Mouse (Mus musculus): ENCODE results near the gene Mrpl43. TPM values are rescaled to one million over a fixed set of nuclear protein-coding genes. Genes with fewer than 3 reads are reported as not detected.

The Mrpl43 gene
- total RNA-seq, 2 experiments from 2014 or later, result 50.0 to 58.3 TPM

DNA sequence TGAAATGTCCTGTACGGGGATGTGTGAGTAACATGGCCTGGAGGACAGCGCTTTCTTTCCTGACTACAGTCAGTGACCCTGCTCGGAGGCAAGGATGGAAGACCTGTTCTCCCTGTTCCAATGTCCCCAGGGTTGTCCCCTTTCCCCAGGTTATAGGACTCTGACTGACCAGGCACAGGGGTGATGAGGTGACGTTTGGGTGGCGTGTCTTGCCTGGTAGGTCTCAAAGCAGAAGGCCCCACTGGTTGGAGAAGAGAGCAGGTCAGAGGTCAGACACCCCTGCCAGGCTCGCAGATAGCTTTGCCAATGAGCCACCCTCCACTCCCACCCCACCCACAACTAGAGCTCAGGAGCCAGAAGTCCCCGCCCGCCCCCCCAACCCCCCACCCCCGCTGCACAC is 23.3 kb upstream of the Mrpl43 start:
- no peak for DNase-seq

- DNase-seq, result no peak
Measured at GRCm38 (mm10) chr19:45028746-45029145, 22.5 kb upstream of the Mrpl43 start.

DNA sequence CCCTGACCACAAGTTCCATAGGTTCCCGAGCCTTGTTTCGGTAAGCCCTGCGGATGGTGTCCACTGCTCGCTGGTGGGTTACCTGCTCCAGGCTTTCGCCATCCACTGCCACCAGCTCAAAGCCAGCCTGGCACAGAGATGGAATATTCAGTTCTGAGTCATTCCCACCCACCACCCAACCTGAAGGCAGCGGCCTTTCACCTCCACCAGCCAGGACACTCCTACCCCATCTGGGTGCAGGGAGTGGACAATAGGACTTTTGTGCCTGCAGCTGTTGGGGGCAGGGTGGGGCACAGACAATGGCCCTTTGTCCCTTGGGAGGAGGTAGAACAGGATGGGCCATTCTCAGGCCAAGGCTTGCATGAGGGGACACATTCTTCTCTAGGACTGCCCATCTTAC is 21.6 kb upstream of the Mrpl43 start:
- no peak for DNase-seq

- DNase-seq, result peak; percentile 6
Measured at GRCm38 (mm10) chr19:45026958-45027670, 20.9 kb upstream of the Mrpl43 start.

GRCm38 (mm10) chr19:45025937-45026568 is 19.8 kb upstream of the Mrpl43 start:
- DNase-seq, result peak; percentile 3

DNA sequence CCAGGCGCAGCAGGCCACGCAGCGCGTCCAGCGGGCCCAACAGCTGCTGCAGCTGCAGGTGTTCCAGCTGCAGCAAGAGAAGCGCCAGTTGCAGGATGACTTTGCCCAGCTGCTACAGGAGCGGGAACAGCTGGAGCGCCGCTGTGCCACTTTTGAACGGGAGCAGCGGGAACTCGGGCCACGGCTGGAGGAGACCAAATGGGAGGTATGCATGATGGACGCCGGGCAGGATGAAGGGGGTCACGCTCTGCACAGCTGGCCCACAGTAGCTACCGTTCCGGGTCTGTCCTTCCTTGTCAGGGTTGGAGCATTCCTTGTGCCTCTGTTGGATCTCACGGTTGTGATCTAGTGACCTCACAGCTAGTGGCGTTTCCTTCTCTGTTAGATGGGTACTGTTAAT is 18.5 kb upstream of the Mrpl43 start:
- peak; percentile 5 for DNase-seq

DNA sequence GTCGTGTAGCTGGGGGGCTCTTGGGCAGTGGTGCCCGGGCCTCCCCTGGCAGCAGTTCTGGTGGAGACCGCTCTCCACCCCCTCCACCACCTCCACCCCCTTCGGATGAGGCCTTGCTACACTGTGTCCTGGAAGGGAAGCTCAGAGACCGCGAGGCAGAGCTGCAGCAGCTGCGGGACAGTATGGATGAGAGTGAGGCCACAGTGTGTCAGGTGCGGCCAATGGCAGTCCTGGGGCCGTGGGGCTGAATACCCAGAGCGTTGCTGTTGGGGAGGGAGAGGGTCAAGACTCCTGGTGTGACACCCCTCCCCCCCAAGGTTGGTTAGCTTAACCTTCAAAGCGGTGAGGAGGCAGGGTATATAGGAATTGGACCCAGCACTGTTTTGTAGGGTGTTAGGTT is 17.8 kb upstream of the Mrpl43 start:
- DNase-seq, result no peak

- no peak for DNase-seq
Measured at GRCm38 (mm10) chr19:45021362-45021761, 15.1 kb upstream of the Mrpl43 start.

GRCm38 (mm10) chr19:45020348-45020747 is 14.1 kb upstream of the Mrpl43 start:
- DNase-seq, result peak; percentile 80

DNA sequence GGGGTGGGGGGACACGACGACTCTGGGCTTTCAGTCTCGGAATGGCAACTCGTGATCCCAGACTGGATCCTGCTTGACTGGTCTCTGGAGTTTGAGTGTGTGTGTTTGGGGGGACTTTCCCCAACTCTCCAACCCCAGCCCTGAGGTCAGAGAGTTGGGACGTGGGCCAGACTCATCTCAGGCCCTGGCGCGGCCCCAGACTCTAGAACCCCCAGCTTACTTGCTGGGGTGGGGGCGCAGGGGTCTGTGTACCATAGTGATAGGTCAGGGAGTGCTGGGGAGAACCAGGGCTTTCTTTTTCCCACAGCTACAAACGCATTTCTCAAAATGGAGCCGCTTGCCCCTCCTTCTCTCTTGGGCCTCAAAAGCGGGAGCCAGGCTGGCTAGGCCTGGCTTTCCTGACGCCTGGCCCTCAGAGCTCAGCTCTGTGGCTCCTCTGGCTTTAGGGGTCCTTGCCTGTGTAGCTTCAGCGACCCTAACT is 12.1 kb upstream of the Mrpl43 start:
- peak; percentile 63 for DNase-seq

DNA sequence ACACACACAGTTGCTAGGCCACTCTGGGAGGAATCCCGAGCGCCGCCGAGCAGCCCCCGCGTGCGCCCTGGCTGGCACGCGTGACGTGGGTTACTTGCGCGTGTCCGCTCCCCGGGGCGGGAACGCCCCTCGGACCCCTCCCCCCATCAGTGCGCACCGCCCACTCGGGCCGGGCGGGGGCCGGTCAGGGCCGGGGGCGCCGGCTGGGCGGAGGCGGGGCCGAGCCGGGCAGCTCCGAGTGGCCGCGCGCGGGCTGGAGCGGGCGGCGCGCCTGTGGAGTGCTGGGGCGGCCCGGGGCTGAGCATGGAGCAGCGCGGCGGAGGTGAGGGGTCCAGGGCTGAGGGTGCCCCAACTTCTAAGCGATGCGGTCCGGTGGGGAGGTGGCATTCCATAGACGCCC is 11.7 kb upstream of the Mrpl43 start:
- peak; percentile 95 for DNase-seq

- DNase-seq, result peak; percentile 91
Measured at GRCm38 (mm10) chr19:45017216-45017771, 11.1 kb upstream of the Mrpl43 start.

DNA sequence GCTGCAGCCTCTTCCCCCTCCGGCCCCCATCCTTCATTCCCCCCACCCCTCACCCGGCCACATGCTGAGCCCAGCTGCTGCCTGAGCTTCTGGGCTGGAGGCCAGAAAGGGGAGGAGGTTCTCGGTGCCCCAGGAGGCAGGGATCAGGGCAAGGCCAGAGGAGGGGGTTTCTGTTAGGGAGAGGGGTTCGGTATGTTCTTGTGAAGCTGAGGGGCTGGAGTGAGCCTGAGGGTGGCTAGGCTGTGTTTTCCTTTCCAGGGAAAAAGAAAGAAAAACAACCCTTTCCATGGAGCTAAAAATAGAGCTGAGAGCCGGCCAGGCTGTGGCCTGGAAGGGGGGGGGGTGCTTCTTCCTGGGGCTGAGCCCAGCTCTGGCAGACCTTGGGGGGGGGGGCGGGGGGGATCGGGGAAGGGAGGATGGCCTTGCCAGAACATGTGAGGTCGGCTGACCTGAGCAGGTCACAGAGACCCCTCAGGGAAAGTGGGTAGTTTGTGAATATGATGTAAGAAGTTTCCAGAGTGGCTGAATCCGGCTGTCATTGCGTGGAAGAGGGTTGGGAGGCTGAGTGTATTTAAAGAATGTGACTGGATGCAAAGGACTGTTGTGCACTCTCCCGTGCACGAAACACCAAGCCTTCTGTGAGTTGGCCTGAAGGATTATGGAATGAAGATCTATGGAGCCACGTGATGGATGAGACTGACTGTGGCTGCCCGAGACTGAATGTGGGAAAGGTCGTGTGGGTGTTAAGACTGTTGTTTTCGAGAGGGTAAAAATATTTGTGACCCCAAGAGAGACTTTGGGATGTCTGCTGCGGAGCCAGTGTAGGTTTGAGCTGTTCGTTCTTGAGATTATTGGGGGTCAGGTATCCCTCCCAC is 10.3 kb upstream of the Mrpl43 start:
- DNase-seq, result peak; percentile 86

DNA sequence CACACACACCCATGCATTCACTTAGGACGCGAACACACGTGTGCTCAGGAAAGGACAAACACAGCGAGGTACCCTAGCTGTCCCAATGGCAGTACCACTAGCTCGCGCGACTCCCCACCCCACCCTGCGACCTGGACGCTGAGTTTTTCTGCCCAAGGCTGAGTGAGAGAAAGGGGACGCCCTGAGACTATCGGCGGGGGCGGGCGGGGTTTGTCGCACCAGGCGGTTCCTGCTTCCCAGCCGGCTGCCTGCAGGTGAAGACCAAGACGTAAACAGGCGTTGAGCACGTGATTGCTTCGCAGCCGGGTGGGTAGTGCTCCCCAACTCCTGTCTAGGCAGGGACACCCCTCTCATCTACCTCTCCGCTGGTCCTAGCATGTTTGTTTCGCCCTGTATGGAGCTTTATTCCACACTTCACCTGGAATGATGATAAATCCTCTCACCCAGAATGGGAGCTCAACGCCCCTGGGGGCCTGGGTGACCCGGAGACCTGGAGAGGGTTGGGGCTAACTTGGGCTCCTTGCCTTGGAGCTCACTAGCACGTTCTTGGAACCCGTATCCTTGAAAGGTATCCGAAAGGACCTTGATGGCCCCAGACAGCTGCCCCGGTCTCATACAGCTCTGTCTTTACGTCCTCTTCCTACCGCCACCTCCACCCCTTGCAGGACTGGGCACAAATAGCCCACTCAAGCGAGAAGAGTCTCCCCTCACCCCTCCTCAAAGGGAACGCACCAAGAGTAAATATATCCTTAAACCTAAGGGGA is 9.5 kb upstream of the Mrpl43 start:
- DNase-seq, result peak; percentile 78

DNA sequence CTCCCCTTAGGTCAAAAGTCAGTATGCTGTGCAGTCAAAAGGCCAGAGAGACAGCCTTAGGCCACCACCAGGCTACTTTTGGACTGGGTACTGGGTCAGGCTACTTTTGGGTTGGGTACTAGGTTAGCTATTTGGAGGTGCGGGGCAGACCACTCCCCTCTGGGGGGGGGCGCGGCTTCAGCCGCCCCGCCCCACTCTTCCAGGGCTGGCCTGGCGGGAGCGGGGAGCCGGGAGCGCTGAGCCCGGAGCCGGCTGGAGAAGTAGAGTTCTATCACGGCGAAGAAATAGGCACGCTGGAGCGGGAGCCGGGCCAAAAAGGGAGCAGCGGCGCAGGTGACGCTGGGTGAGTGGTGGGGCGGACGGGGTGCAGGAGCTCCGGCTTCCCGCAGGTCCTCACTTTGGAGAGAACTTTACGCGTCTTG is 8.8 kb upstream of the Mrpl43 start:
- peak; percentile 81 for DNase-seq

DNA sequence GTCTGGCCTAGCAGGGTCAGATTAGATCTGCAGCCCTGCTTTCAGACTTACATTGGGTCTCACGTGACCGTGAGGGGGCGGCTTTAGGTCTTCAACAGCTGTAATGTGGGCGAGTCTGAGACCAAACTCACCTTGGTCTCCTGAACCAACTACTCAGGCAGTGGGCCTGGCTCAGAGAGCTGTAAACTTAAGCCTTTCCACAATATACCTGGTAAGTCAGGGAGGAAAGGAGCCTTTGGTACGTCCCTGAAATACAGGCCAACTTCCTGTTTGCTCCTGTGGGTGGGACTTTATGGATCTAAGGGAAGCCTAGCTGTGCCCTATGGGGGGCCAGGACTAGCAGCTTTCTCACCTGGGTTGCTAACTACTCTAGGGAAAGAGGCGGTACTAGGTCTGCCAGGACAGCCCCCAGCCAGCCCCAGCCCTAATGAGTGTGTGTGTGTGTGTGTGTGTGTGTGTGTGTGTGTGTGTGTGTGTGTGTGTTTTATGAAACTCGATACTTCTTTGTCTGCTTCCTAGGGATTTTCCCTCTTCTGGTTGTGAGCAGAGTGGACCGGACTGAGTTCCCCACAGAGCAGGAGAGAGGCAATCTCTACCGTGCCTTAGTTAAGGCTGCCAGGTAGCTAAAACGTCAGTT is 8.2 kb upstream of the Mrpl43 start, which contains the start of gene Lzts2:
Gene Lzts2 (plus strand): TSS at position 80 of the 637 bp plus-strand sequence.
- no peak for DNase-seq

GRCm38 (mm10) chr19:45013581-45014225 is 7.5 kb upstream of the Mrpl43 start:
- no peak for DNase-seq

- DNase-seq, result no peak
Measured at GRCm38 (mm10) chr19:45012636-45013035, 6.4 kb upstream of the Mrpl43 start.

GRCm38 (mm10) chr19:45012219-45012618 is 6.0 kb upstream of the Mrpl43 start:
- DNase-seq, result no peak

DNA sequence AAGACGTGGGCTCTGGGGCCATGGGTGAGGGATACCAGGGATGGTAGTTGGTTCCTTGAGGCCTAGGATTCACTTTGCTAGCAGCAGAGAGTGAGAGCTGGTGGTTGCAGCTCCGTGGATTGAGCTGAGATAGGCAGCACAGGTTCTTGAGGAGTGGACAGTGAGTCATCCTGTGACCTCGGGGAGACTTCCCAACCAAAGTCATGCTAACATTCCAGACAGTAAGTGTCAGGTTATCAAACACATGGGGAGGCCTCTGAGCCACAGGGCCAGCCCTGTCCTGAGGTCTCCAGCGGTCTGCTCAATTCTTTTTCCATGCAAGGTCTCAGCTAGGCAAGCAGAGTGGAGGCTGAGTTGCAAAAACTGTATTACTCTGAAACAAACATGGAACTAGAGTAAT is 4.4 kb upstream of the Mrpl43 start:
- DNase-seq, result peak; percentile 43
